Mouse (Mus musculus) cerebellum, adult 9-10 months (tissue): Measurements from ENCODE around the gene Ndn.

ENCODE experiments used
- DNase-seq: peaks from one replicate; pipeline ENCODE4 v3.0.0; 2022

The Ndn gene

GRCm38 (mm10) chr7:62346269-62346668 is at the start of gene Ndn:
Gene Ndn, plus strand, starts transcription at chr7:62346569.
- DNase-seq = no peak

- no peak for DNase-seq
These were observed 43.9 kb upstream of the Ndn start for GRCm38 (mm10) chr7:62302451-62302850.

- DNase-seq = no peak
These were observed 39.3 kb upstream of the Ndn start for GRCm38 (mm10) chr7:62306896-62307614.

GRCm38 (mm10) chr7:62316793-62317192 is 29.6 kb upstream of the Ndn start:
- DNase-seq = no peak

- DNase-seq = no peak
These were observed 958 bp upstream of the Ndn start for GRCm38 (mm10) chr7:62345411-62345810.

DNA sequence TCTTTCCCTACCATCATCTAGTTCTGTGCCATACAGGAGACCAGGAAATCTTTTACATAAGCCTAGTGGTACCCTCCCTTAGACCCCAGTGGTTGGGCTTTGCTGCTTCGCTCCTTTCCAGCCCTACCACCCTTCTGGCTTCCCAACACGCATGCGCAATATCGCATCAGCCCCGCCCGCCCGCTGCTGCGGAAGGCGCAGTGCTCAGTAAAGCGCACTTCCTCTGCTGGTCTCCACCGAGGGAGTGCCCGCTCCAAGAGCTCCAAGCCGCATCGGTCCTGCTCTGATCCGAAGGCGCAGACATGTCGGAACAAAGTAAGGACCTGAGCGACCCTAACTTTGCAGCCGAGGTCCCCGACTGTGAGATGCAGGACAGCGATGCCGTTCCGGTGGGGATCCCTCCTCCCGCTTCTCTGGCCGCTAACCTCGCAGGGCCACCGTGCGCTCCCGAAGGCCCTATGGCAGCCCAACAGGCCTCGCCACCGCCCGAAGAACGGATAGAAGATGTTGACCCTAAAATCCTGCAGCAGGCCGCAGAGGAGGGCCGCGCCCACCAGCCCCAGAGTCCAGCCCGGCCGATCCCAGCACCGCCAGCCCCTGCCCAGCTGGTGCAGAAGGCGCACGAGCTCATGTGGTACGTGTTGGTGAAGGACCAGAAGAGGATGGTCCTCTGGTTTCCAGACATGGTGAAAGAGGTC is 1.9 kb downstream of the Ndn start:
- DNase-seq = peak; percentile 81

- no peak for DNase-seq
These were observed 2.4 kb downstream of the Ndn start for GRCm38 (mm10) chr7:62348804-62349190.

GRCm38 (mm10) chr7:62351266-62351665 is 4.9 kb downstream of the Ndn start:
- no peak for DNase-seq

DNA sequence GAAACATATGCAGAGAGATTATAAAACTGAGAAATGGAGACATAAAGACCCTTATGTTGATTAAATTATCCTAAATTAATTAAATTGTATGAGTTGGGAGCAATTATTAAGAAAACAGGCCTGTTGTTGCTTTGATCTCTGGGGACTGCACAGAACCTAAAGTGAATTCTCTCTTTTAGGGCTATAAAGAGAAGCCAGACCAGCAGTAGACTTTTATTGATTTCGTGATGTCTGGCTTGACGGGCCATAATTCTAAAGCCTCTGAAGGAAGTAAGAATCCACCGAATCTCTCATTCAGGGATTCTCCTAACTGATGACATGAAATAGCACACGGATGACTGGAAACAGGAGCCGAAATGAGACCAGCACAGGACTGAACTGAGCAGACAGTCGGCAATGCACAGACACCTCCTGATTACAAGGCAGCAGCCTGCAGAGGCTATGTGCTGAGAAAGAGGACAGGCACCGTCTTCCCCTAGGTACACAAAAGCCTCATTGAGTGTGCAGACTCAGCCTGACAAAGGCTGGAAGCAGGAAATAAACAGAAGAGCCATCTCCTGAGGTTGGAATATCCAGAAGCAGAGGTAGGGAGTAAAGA is 18.8 kb downstream of the Ndn start:
- no peak for DNase-seq

- no peak for DNase-seq
These were observed 20.4 kb downstream of the Ndn start for GRCm38 (mm10) chr7:62366730-62367129.

DNA sequence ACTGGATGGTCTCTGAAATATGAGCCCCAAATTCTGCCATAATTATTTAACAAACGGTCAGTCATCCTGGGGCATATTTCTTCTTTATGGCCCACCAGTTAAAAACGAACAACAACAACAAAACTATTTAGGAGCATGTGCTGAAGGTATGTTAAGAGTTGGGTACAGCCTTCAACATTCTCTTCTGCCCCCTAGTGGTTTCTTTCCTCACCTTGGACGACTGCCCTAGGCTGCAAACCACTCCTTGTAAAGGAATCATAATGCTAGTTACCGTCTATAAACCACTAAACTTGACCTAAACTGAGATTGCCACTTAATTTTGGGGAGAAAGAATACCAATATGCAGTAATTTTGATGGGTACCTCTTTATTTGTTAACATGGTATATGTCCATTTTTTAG is 29.3 kb downstream of the Ndn start:
- DNase-seq = no peak

DNA sequence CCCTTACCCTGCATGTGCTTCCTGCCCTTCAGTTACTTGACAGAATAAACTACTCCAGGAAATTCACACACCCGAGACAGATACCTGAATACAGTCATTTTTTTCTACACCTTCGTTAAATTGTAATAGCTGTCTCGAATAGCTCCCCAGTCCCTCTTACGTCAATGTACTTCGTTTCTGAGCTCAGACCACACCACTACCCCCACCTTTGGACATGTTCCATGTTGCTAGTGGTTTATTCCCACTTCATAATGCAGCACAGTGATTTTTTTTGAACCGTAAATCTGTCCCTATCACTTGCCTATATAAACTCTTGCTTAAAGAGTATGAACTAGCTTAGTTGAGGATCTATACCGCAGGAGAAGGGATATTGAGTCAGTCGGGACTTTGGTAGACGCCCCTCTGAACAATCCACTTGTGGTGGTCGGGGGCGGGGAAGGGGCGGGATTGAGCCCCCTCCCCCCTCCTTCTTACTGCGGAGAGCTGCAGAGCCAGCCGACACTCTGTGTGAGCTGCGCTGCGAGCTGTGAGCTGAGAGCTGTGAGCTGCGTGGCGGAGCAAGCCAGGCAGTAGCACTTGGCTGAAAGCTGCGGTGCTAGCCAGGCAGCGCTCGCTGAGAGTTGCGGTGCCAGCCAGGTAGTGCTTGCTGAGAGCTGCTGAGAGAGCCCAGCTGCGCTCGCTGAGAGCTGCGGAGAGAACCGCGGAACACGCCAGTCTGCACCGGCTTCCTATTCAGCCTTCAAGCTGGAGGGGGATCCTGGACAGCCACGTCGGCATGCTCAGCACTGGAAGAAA is 30.3 kb downstream of the Ndn start, which contains the start of gene Magel2:
Magel2 (plus strand) TSS at position 501 of the 795 bp plus-strand sequence.
- no peak for DNase-seq

GRCm38 (mm10) chr7:62377313-62377712 is 30.9 kb downstream of the Ndn start:
- DNase-seq = no peak

DNA sequence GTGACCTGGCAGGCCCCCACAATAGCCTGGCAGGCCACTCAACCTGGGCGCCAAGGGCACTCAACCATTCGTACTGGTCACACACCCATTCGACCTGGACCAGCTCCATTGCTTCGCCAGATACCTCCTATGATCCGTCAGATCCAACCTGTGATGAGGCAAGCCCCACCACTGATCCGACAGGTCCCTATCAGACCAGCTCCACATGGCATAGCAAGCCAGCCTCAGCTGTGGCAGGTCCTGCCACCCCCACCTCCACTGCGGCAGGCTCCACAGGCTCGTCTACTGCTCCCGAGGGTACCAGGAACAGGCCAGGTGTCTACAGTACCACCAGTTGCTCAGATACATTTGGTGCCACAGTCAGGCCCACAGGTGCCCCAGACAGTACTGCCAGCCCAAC is 32.2 kb downstream of the Ndn start:
- no peak for DNase-seq

DNA sequence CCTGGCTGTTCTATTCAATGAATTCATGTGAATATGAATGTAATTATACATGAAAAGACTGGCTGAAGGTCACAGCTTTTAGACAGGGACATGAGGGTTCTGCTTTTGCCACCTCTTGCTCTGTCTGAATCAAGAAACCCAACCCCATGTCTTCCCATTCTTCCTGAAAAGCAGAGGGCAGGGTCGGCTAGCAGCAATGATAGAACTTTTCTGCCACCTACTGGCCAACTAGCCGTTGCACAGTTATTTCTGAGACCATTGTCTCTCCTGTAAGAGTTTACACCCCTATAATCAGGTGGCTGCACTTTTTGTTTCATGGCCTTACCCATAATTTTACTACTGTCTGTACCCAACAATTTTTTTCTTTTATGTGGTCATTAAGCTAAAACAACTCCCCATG is 36.0 kb downstream of the Ndn start:
- DNase-seq = peak; percentile 30

- no peak for DNase-seq
These were observed 41.9 kb downstream of the Ndn start for GRCm38 (mm10) chr7:62388291-62388690.

GRCm38 (mm10) chr7:62392202-62392601 is 45.8 kb downstream of the Ndn start:
- no peak for DNase-seq
